Mouse (Mus musculus) liver, embryonic 14.5 days (tissue): ENCODE data around the gene 3110001I22Rik.
"Not testable (repeated sequence)": the region's sequence is repeated elsewhere in the genome, so short reads cannot be mapped to it uniquely, and the experiment has no call there.

Experiments
- CTCF ChIP-seq: IDR thresholded peaks from 2 replicates; pipeline ENCODE4 v1.5.1; 2016; ENCODE audit warnings: antibody characterized with exemption, low read depth, control low read depth
- EP300 ChIP-seq: IDR thresholded peaks from 2 replicates; pipeline ENCODE4 v1.6.1; 2016; ENCODE audit warnings: antibody characterized with exemption, low read depth

GRCm38 (mm10) chr16:13638198-13638597 lies 33.5 kb upstream of the 3110001I22Rik start:
- not testable (repeated sequence) for TF ChIP-seq EP300
- TF ChIP-seq CTCF = peak; percentile 30; the same call in 1 of the 2 replicates
